Mouse (Mus musculus) MEL (cell line): ENCODE measurements around the gene Akap1. TPM values are rescaled to one million over a fixed set of nuclear protein-coding genes. Genes with fewer than 3 reads are reported as not detected.

Experiments
- DNase-seq: peaks from one replicate; pipeline ENCODE4 v3.0.0; 2011; ENCODE audit warnings: low read depth, low spot score
- H3K27ac ChIP-seq: 2 replicates; pipeline ENCODE4 v1.5.1; 2012; ENCODE audit warnings: low read depth, mild to moderate bottlenecking, control low read depth, low read length, moderate library complexity; ENCODE audit not compliant: control insufficient read depth
- H3K27me3 ChIP-seq, 2 experiments: fragments of 150-350 bp in 1 of 2; sonication (generic) in 1 of 2; 2 replicates each; pipeline ENCODE4 v1.6.1; 2012; ENCODE audit warnings: low read length in 2 of 2, mild to moderate bottlenecking in 2 of 2, improper control_type of control experiment in 1 of 2, moderate library complexity in 1 of 2; ENCODE audit not compliant: insufficient read depth in 2 of 2, control insufficient read depth in 1 of 2
- H3K36me3 ChIP-seq, 2 experiments: 2 replicates each; pipeline ENCODE4 v1.6.1; 2012 to 2014; ENCODE audit warnings: low read length in 2 of 2, improper control_type of control experiment in 1 of 2, inconsistent platforms in 1 of 2, mild to moderate bottlenecking in 1 of 2; ENCODE audit not compliant: insufficient read depth in 2 of 2, control insufficient read depth in 1 of 2
- H3K4me1 ChIP-seq, 2 experiments: fragments of 150-350 bp in 1 of 2; sonication (generic) in 1 of 2; 2 replicates each; pipeline ENCODE4 v1.6.1; 2012; ENCODE audit warnings: low read length in 2 of 2, improper control_type of control experiment in 1 of 2, mild to moderate bottlenecking in 1 of 2; ENCODE audit not compliant: insufficient read depth in 2 of 2, control insufficient read depth in 1 of 2
- H3K4me3 ChIP-seq, 2 experiments: fragments of 150-350 bp in 1 of 2; sonication (generic) in 1 of 2; 2 replicates each; pipeline ENCODE4 v1.5.1; 2012; ENCODE audit warnings: low read depth in 2 of 2, low read length in 2 of 2, mild to moderate bottlenecking in 2 of 2, moderate library complexity in 2 of 2, control low read depth in 1 of 2, improper control_type of control experiment in 1 of 2; ENCODE audit not compliant: control insufficient read depth in 1 of 2, insufficient read depth in 1 of 2
- H3K79me2 ChIP-seq: 2 replicates; pipeline ENCODE4 v1.6.1; 2012; ENCODE audit warnings: mild to moderate bottlenecking, low read length, moderate library complexity; ENCODE audit not compliant: control insufficient read depth, poor library complexity, insufficient read depth
- H3K9ac ChIP-seq: 2 replicates; pipeline ENCODE4 v1.6.1; 2012; ENCODE audit warnings: low read depth, mild to moderate bottlenecking, control low read depth, low read length, moderate library complexity; ENCODE audit not compliant: control insufficient read depth, poor library complexity, severe bottlenecking
- H3K9me3 ChIP-seq: fragments of 150-350 bp; sonication (generic); replicated peaks from 2 replicates; pipeline ENCODE4 v1.6.1; 2012; ENCODE audit warnings: mild to moderate bottlenecking, low read length, improper control_type of control experiment, moderate library complexity; ENCODE audit not compliant: insufficient read depth
- CHD1 ChIP-seq: IDR thresholded peaks from 2 replicates; pipeline ENCODE4 v1.6.1; 2012; ENCODE audit warnings: low read depth, mild to moderate bottlenecking, inconsistent platforms, low read length, improper control_type of control experiment
- E2F4 ChIP-seq: IDR thresholded peaks from 2 replicates; pipeline ENCODE4 v1.6.1; 2011; ENCODE audit warnings: low read depth, low read length, improper control_type of control experiment, borderline replicate concordance
- ELF1 ChIP-seq: IDR thresholded peaks from 2 replicates; pipeline ENCODE4 v1.6.1; 2014; ENCODE audit warnings: low read depth, mild to moderate bottlenecking, inconsistent platforms, low read length, improper control_type of control experiment, moderate library complexity
- HCFC1 ChIP-seq: IDR thresholded peaks from 2 replicates; pipeline ENCODE4 v1.6.1; 2012; ENCODE audit warnings: low read depth, mild to moderate bottlenecking, inconsistent platforms, low read length, improper control_type of control experiment, moderate library complexity
- MAX ChIP-seq: IDR thresholded peaks from 2 replicates; pipeline ENCODE4 v1.6.1; 2011; ENCODE audit warnings: low read length, improper control_type of control experiment
- MAZ ChIP-seq: IDR thresholded peaks from 2 replicates; pipeline ENCODE4 v1.6.1; 2012; ENCODE audit warnings: low read depth, mild to moderate bottlenecking, inconsistent platforms, low read length, improper control_type of control experiment
- MXI1 ChIP-seq: IDR thresholded peaks from 2 replicates; pipeline ENCODE4 v1.6.1; 2011; ENCODE audit warnings: mild to moderate bottlenecking, low read depth, low read length, improper control_type of control experiment
- MYB ChIP-seq: IDR thresholded peaks from 2 replicates; pipeline ENCODE4 v1.6.1; 2011; ENCODE audit warnings: mild to moderate bottlenecking, low read depth, low read length, improper control_type of control experiment
- MYC ChIP-seq: IDR thresholded peaks from 2 replicates; pipeline ENCODE4 v1.6.1; 2011; ENCODE audit warnings: low read depth, mild to moderate bottlenecking, low read length, improper control_type of control experiment, moderate library complexity
- NELFE ChIP-seq: IDR thresholded peaks from 2 replicates; pipeline ENCODE4 v1.6.1; 2011; ENCODE audit warnings: low read depth, low read length, improper control_type of control experiment
- POLR2A ChIP-seq, 2 experiments: IDR thresholded peaks; 2 replicates each; pipeline ENCODE4 v1.6.1; 2011 to 2012; ENCODE audit warnings: low read length in 2 of 2, mild to moderate bottlenecking in 2 of 2, control low read depth in 1 of 2, improper control_type of control experiment in 1 of 2, low read depth in 1 of 2, moderate library complexity in 1 of 2; ENCODE audit not compliant: control insufficient read depth in 1 of 2, insufficient read depth in 1 of 2, poor library complexity in 1 of 2
- POLR2AphosphoS5 ChIP-seq: IDR thresholded peaks from 2 replicates; pipeline ENCODE4 v1.6.1; 2012; ENCODE audit warnings: low read depth, borderline replicate concordance, mild to moderate bottlenecking, inconsistent platforms, low read length, moderate library complexity, mixed read lengths
- RAD21 ChIP-seq: IDR thresholded peaks from 2 replicates; pipeline ENCODE4 v1.6.1; 2011; ENCODE audit warnings: mild to moderate bottlenecking, low read depth, low read length, improper control_type of control experiment
- SMC3 ChIP-seq: IDR thresholded peaks from 2 replicates; pipeline ENCODE4 v1.6.1; 2011; ENCODE audit warnings: low read depth, low read length, improper control_type of control experiment
- UBTF ChIP-seq: IDR thresholded peaks from 2 replicates; pipeline ENCODE4 v1.6.1; 2012; ENCODE audit warnings: low read depth, mild to moderate bottlenecking, inconsistent platforms, low read length, improper control_type of control experiment, moderate library complexity, borderline replicate concordance; ENCODE audit not compliant: insufficient read depth
- USF1 ChIP-seq: IDR thresholded peaks from 2 replicates; pipeline ENCODE4 v1.6.1; 2014; ENCODE audit warnings: low read depth, mild to moderate bottlenecking, inconsistent platforms, low read length, improper control_type of control experiment, moderate library complexity
- USF2 ChIP-seq, 2 experiments: IDR thresholded peaks; 2 replicates each; pipeline ENCODE4 v1.6.1; 2011 to 2012; ENCODE audit warnings: improper control_type of control experiment in 2 of 2, low read length in 2 of 2, borderline replicate concordance in 1 of 2, inconsistent platforms in 1 of 2, low read depth in 1 of 2, mild to moderate bottlenecking in 1 of 2; ENCODE audit not compliant: insufficient read depth in 1 of 2
- ZKSCAN1 ChIP-seq: IDR thresholded peaks from 2 replicates; pipeline ENCODE4 v1.6.1; 2012; ENCODE audit warnings: low read depth, mild to moderate bottlenecking, inconsistent platforms, low read length, improper control_type of control experiment, moderate library complexity
- ZNF384 ChIP-seq: IDR thresholded peaks from 2 replicates; pipeline ENCODE4 v1.6.1; 2012; ENCODE audit warnings: low read depth, mild to moderate bottlenecking, inconsistent platforms, low read length, improper control_type of control experiment
- polyA plus RNA-seq, 2 experiments: library from polyadenylated mRNA; stranded (reverse) in 1 of 2; unstranded in 1 of 2; fragments of >175 nt in 1 of 2; fragments of >200 nt in 1 of 2; gene quantifications; 2 replicates each; pipeline versions ENCODE4 v1.2.1 to v1.2.4; 2012; ENCODE audit warnings: low replicate concordance in 2 of 2, low read depth in 1 of 2; ENCODE audit not compliant: insufficient read length in 2 of 2, insufficient read depth in 1 of 2, missing spikeins in 1 of 2
- total RNA-seq: library from RNA; depleted of rRNA; stranded (reverse); fragments of 300-350 nt; gene quantifications from 2 replicates; pipeline ENCODE4 v1.2.3, GENCODE M21; 2012

The Akap1 gene
- total and polyA plus RNA-seq, 3 experiments = 39.0 to 70.5 (median 59.6) TPM

DNA sequence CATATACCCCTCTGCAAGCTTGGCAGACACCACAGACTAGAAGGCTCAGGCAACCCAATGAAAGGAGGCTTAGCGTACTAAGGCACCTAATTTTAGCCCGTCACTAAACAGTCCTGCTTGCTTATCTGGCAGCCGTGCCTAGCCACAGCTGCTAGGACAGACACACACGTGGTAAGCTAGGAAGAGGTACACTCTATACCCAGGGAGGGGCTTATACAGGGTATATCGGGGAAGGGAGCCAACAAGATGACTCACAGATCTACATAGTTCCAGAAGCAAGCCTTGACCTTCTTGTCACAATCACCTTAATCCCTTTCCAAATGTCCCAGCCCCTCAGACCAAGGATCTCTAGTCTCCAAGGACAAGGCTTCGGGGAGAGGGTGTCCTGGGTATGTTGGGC, 23.0 kb downstream of the Akap1 start (continued):
- no peak for TF ChIP-seq RAD21
- no peak for TF ChIP-seq ZKSCAN1
- TF ChIP-seq ELF1 = no peak
- no peak for TF ChIP-seq NELFE
- 0 out of 2 replicates have a peak, but pooled peaks have one; percentile 33 for TF ChIP-seq MYC
- TF ChIP-seq E2F4 = no peak
- TF ChIP-seq MAZ = no peak
- no peak for TF ChIP-seq HCFC1
- TF ChIP-seq CHD1 = no peak
- peak; percentile 78; the same call in 1 of the 2 replicates for TF ChIP-seq MAX
- peak; percentile 95 for TF ChIP-seq MXI1
- TF ChIP-seq, all 39 proteins: peak for 12

DNA sequence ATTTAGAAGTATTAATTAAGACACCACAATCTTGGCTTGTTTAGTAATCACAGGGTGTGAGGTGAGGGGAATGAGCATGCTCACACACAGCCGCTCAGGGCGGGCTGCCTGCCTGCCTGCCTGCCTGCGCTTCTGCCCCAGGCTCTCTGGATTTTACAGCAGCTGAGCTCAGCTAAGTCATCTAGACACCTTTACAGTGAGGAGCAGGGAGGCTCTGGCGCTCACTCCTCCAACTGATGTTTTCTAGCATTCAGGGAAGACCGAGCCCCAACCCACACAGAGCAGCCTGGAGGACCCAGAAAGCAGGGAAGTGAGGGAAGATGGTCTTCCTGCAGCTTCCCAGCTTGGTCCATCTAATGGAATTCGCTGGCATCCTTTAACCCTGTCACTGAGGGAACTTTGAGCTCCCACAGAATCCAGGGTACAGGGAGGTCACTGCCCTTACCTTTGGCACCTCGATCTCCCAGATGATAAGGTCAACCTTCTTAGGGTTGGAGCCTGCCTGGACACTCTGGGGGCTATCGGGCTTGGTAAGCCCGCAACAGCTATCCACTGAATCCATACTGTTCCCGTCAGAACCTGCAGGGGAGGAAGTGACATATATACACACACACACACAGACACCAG, 23.5 kb downstream of the Akap1 start:
- no peaks in the 10 kb centered on the region for H3K27me3 ChIP-seq
- no peak overlapping the region for H3K4me3 ChIP-seq
- no peak overlapping the region for H3K27ac ChIP-seq
- H3K9ac ChIP-seq = no peak overlapping the region
- TF ChIP-seq USF1 = no peak
- TF ChIP-seq POLR2AphosphoS5 = no peak
- TF ChIP-seq UBTF = no peak
- no peak for TF ChIP-seq SMC3
- no peak for TF ChIP-seq MYB
- no peak for TF ChIP-seq USF2 (IDR thresholded peaks at IDR 0.05; ENCODE audit: borderline replicate concordance in 1 of 2, insufficient read depth in 1 of 2, low read depth in 1 of 2, low read length in 2 of 2)
- no peak for TF ChIP-seq POLR2A (IDR thresholded peaks at IDR 0.05; ENCODE audit: control insufficient read depth in 1 of 2, insufficient read depth in 1 of 2, low read depth in 1 of 2, low read length in 2 of 2, poor library complexity in 1 of 2)
- no peak for TF ChIP-seq ZNF384
- H3K9me3 ChIP-seq = no peaks in the 10 kb centered on the region
- peaks cover 9 to 24% of the 10 kb centered on the region in 2 experiments for H3K36me3 ChIP-seq
- no peak for DNase-seq
- H3K79me2 ChIP-seq = no peaks in the 10 kb centered on the region; the same call in 1 of the 2 replicates
- peaks cover 4 to 10% of the 10 kb centered on the region in 2 experiments; a peak in 3 of 4 replicates for H3K4me1 ChIP-seq
